Mouse (Mus musculus): ENCODE data around the gene Apex2. TPM values are rescaled to one million over a fixed set of nuclear protein-coding genes. Genes with fewer than 3 reads are reported as not detected.

The Apex2 gene
- polyA plus RNA-seq, 1 experiment from 2014 or later: 21.1 TPM

Small RNA genes lying within 50 kb of the gene (microRNA-seq; reads per million reads assigned to microRNA genes)
- gene Mir3620: not detected

Other genes starting within 250 kb of the Apex2 start
- gene Tmem29, start 130.7 kb downstream of the Apex2 start, polyA plus RNA-seq (2014; fragmentation: Nextera tagmentation; extraction: Ambion mirVana): 44.8 and 48.5 TPM in 2 replicates
- 54.0 and 54.3 TPM in 2 replicates for gene Alas2, start 42.5 kb downstream of the Apex2 start, polyA plus RNA-seq (2014; fragmentation: Nextera tagmentation; extraction: Ambion mirVana)
- 6.4 and 6.6 TPM in 2 replicates for gene Pfkfb1, start 1.6 kb downstream of the Apex2 start, polyA plus RNA-seq (2014; fragmentation: Nextera tagmentation; extraction: Ambion mirVana)
- gene Tro, start 67.7 kb upstream of the Apex2 start, polyA plus RNA-seq (2014; fragmentation: Nextera tagmentation; extraction: Ambion mirVana): 40.0 and 43.6 TPM in 2 replicates
- gene Maged2, start 224.5 kb upstream of the Apex2 start, polyA plus RNA-seq (2014; fragmentation: Nextera tagmentation; extraction: Ambion mirVana): 302 and 319 TPM in 2 replicates